Mouse (Mus musculus) forelimb bud, embryonic 11.5 days (tissue): ENCODE data around the gene Tfr2.

Source experiments
- DNase-seq: peaks from one replicate; pipeline ENCODE4 v3.0.0-alpha.2; 2012; ENCODE audit warnings: low read depth, low spot score

The Tfr2 gene

GRCm38 (mm10) chr5:137537461-137537860, 32.2 kb upstream of the Tfr2 start:
- no peak for DNase-seq

- no peak for DNase-seq
Observed at GRCm38 (mm10) chr5:137539291-137539801, 30.3 kb upstream of the Tfr2 start.

GRCm38 (mm10) chr5:137540991-137541390, 28.6 kb upstream of the Tfr2 start:
- DNase-seq, result no peak

- no peak for DNase-seq
Observed at GRCm38 (mm10) chr5:137541768-137542540, 27.7 kb upstream of the Tfr2 start.

DNA sequence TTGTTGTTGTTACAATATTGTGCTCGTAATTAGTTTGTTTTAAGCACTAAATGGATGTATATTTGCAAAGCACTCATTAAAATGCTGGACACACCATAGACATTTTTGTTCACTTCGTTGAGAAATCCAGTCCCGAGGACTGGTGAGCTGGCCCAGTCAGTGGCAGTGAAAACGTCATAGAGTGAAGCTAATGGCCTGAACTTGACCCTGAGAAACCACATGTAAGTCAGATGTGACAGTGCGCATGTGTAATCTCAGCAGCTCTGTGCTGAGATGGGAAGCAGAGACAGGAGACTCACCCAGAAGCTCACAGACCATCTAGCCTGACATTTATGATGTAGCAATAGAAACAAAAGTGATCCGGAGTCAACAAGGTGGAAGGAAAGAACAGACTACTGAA, 24.7 kb upstream of the Tfr2 start:
- DNase-seq, result no peak

GRCm38 (mm10) chr5:137545596-137545995, 24.0 kb upstream of the Tfr2 start:
- no peak for DNase-seq

- DNase-seq, result no peak
Observed at GRCm38 (mm10) chr5:137549840-137550239, 19.8 kb upstream of the Tfr2 start.

DNA sequence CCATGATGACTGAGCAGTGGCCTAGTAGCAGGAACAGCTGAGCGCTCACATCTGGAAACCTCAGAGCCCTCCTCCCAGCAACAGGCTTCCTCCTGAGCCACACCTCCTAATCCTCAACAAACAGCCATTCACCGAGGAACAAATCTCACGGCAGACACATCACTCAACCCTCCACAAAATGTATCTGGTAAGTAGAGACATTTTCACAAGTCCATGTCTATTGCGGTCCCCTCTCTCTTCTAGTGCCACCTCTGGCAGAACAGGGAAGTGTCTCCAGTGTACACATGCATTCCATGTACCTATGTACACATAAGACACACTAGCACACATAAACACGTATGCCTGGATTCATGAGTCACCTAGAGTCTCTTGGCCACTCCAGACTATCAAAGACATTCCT, 18.5 kb upstream of the Tfr2 start:
- DNase-seq, result no peak

- DNase-seq, result no peak
Observed at GRCm38 (mm10) chr5:137553000-137553399, 16.6 kb upstream of the Tfr2 start.

- DNase-seq, result peak; percentile 48
Observed at GRCm38 (mm10) chr5:137553411-137553837, 16.2 kb upstream of the Tfr2 start, which contains the start of gene Actl6b. Actl6b (plus strand) TSS chr5:137553517.

- no peak for DNase-seq
Observed at GRCm38 (mm10) chr5:137553898-137554297, 15.7 kb upstream of the Tfr2 start.

GRCm38 (mm10) chr5:137561556-137561955, 8.1 kb upstream of the Tfr2 start:
- DNase-seq, result no peak

DNA sequence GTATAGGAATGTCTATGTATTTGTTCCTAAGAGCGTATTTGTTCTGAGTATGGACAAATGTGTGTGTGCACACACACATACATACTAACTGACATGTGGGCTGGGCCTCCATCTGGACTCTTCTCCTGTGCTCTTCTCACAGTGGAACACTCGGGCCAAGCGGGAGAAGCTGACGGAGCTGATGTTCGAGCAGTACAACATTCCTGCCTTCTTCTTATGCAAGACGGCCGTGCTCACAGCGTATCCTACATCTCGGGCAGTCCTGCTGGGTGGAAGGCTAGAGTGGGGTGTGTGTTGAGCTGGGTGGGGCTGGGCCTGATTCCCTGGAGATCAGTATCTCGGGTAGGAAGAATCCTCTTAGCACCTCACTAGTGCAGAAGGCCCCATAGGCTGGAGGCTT, 6.7 kb upstream of the Tfr2 start:
- no peak for DNase-seq

- no peak for DNase-seq
Observed at GRCm38 (mm10) chr5:137565744-137566143, 3.9 kb upstream of the Tfr2 start.

- no peak for DNase-seq
Observed at GRCm38 (mm10) chr5:137566416-137566815, 3.2 kb upstream of the Tfr2 start.

- DNase-seq, result no peak
Observed at GRCm38 (mm10) chr5:137568223-137568798, 1.3 kb upstream of the Tfr2 start.

GRCm38 (mm10) chr5:137569031-137569430, 609 bp upstream of the Tfr2 start:
- DNase-seq, result no peak

DNA sequence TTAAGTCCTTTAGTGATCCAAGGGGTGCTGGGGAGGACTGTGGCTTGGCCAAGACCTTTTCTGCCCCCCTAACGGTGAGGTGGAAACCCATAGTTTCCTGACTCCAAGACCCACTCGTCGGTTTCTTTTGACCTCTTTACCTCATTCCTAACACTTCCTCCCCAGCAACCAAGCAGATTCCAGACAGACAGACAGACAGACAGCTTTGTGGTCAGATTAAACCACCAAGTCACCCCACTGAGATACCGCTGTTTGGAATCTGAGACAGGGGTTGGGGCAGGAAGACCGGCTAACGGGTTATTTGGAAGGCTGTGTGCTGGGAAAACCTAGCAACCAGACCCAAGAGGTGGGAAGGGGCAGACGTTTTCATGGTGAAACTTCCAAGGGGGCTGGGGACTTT, 541 bp downstream of the Tfr2 start:
- no peak for DNase-seq

- no peak for DNase-seq
Observed at GRCm38 (mm10) chr5:137570691-137571586, 1.3 kb downstream of the Tfr2 start.

DNA sequence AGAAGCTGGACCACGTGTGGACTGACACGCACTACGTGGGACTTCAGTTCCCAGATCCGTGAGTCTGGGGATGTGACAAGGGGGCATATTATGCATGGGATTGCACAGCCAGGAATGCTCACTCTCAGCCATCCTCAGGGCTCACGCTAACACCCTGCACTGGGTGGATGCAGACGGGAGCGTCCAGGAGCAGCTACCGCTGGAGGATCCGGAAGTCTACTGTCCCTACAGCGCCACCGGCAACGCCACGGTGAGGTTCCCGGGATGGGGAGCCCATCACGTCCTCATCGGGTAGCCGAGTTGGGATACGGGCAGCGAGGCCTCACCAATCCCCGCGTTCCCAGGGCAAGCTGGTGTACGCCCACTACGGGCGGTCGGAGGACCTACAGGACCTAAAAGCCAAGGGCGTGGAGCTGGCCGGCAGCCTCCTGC, 4.8 kb downstream of the Tfr2 start:
- DNase-seq, result no peak

DNA sequence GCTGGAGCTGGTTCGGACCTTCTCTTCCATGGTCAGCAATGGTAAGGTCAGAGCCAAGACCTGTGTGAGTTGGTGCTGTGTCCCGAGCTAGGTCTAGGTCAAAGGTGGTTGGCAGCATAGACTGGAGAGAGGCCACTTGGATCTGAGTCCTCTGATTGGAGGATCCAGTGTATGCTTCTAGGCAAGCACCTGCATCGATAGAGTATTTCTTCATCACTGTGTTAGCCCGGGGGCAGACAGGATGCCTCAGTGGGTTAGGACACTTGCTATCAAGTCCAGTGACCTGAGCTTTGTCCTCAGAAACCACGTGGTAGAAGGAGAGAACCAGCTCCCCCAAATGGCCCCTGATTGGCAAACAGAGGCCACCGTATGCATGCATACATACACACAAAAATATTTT, 10.6 kb downstream of the Tfr2 start:
- no peak for DNase-seq

GRCm38 (mm10) chr5:137582702-137583101, 13.1 kb downstream of the Tfr2 start:
- no peak for DNase-seq
